Mouse (Mus musculus) stomach, embryonic 15.5 days (tissue): ENCODE data around the gene Cbr2. TPM values are rescaled to one million over a fixed set of nuclear protein-coding genes. Genes with fewer than 3 reads are reported as not detected.

Source experiments
- ATAC-seq: fragments of 200-750 bp; cut with Nextera tagmentation; 2 replicates; pipeline ENCODE4 v1.8.0; 2017; ENCODE audit warnings: low read depth, moderate number of reproducible peaks, moderate TSS enrichment; ENCODE audit not compliant: insufficient read depth, low FRiP score
- H3K27ac ChIP-seq: fragments of 300-500 bp; sonication (generic); 2 replicates; pipeline ENCODE4 v1.5.1; 2015; ENCODE audit warnings: mild to moderate bottlenecking, inconsistent platforms
- H3K27me3 ChIP-seq: fragments of 300-500 bp; sonication (generic); replicated peaks from 2 replicates; pipeline ENCODE4 v1.6.1; 2015; ENCODE audit warnings: inconsistent platforms
- H3K36me3 ChIP-seq: fragments of 300-500 bp; sonication (generic); 2 replicates; pipeline ENCODE4 v1.6.1; 2015; ENCODE audit warnings: inconsistent platforms
- H3K4me1 ChIP-seq: fragments of 300-500 bp; sonication (generic); 2 replicates; pipeline ENCODE4 v1.6.1; 2015; ENCODE audit warnings: inconsistent platforms
- H3K4me2 ChIP-seq: fragments of 300-500 bp; sonication (generic); 2 replicates; pipeline ENCODE4 v1.6.1; 2015; ENCODE audit warnings: mild to moderate bottlenecking, inconsistent platforms
- H3K4me3 ChIP-seq: fragments of 300-500 bp; sonication (generic); replicated peaks from 2 replicates; pipeline ENCODE4 v1.5.1; 2015; ENCODE audit warnings: inconsistent platforms
- H3K9ac ChIP-seq: fragments of 300-500 bp; sonication (generic); 2 replicates; pipeline ENCODE4 v1.6.1; 2015; ENCODE audit warnings: inconsistent platforms
- H3K9me3 ChIP-seq: fragments of 300-500 bp; sonication (generic); 2 replicates; pipeline ENCODE4 v1.6.1; 2016; ENCODE audit warnings: inconsistent platforms
- WGBS: fragments of 180-500 bp; shearing (Covaris S2); methylation state at CpG from one replicate; pipeline ENCODE4 v1.1.7; 2015; 5-methylcytosine and 5-hydroxymethylcytosine counted together
- polyA plus RNA-seq: library from polyadenylated mRNA; unstranded; fragments of >200 nt; fragmentation: Nextera tagmentation; extraction: Ambion mirVana; gene quantifications from 2 replicates; pipeline ENCODE4 v1.2.1, GENCODE M21; 2015

Cbr2 gene
- polyA plus RNA-seq, 1 experiment from 2014 or later = 82.4 TPM

DNA sequence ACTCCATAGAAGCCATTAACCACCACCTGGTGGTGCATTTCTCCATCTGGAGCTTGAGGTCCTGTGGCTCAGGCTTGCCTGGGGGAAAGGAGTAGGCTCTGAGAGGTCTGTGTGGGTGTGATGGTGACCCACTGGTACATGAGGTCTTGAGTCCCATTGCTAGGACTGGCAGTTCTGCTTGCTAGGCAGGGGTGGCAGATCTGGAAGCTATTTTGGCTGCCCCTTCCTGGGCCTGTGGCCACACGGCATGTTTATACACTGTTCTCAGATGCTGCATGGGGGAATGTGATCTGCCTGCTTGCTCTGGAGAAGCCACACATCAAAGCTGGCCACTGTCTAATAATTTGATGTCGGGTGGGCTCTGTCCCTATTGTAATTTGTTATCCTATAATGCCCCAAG lies 47.8 kb downstream of the Cbr2 start:
- Histone ChIP-seq H3K27ac (no peak overlapping the region), H3K4me1 (peaks cover 12% of the 10 kb centered on the region; the same call in 1 of the 2 replicates), H3K36me3 (peaks cover 26% of the 10 kb centered on the region), H3K27me3 (no peaks in the 10 kb centered on the region), H3K9ac (no peak overlapping the region), H3K4me3 (no peak overlapping the region), H3K4me2 (no peak overlapping the region), H3K9me3 (no peaks in the 10 kb centered on the region)
- 76% methylated on average over 2 of the region's 2 CpGs for WGBS
- ATAC-seq = no peak

DNA sequence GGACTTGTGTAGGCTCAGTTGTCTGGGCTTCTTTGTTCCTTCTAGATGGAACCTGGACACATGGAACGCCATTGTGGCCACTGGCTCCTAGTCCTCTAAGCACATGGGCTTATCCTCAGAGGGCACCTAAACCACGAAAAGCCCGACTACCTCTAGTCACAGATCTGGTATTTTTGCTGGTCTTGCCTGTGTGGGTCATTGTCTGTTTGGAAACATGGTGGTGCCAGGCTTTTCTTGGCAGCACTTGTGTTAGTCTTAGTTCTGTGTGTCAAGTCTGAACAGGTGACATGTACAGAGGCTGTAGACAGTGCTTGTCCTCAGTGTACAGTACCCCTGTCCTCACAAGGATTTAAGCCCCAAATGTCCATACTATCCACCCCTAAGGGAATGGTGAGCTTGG lies 48.4 kb downstream of the Cbr2 start:
- H3K4me1 ChIP-seq = peaks cover 12% of the 10 kb centered on the region; the same call in 1 of the 2 replicates
- H3K4me2 ChIP-seq = no peak overlapping the region
- no peak for ATAC-seq
- no peaks in the 10 kb centered on the region for H3K27me3 ChIP-seq
- H3K9ac ChIP-seq = no peak overlapping the region
- H3K36me3 ChIP-seq = peaks cover 24% of the 10 kb centered on the region
- no peaks in the 10 kb centered on the region for H3K9me3 ChIP-seq
- 87% methylated on average over 3 of the region's 3 CpGs for WGBS
- no peak overlapping the region for H3K4me3 ChIP-seq
- no peak overlapping the region for H3K27ac ChIP-seq

DNA sequence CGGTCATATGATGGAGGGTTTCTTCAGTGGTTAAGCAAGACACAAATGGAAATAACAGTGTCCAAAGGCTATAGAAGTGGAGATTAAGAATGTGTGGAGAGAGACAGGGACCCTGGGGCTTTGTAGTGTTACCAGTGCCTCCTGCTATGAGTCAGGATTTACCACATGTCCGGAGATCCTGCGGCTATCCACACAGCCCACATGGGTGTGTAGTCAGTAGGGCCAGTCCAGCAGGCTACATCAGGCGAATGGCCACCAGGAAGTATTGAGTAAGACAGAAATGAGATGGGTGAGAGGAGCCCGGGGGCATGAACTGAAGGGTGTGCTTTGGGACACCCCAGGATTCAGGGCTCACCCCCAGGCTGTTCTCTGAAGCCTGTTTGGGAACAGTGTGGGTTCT lies 49.2 kb downstream of the Cbr2 start:
- Histone ChIP-seq H3K27me3 (no peaks in the 10 kb centered on the region), H3K27ac (no peak overlapping the region), H3K36me3 (peaks cover 24% of the 10 kb centered on the region), H3K4me3 (no peak overlapping the region), H3K9ac (no peak overlapping the region), H3K4me2 (no peak overlapping the region), H3K9me3 (no peaks in the 10 kb centered on the region), H3K4me1 (peaks cover 12% of the 10 kb centered on the region; the same call in 1 of the 2 replicates)
- 88% methylated on average over 5 of the region's 5 CpGs for WGBS
- ATAC-seq = no peak

DNA sequence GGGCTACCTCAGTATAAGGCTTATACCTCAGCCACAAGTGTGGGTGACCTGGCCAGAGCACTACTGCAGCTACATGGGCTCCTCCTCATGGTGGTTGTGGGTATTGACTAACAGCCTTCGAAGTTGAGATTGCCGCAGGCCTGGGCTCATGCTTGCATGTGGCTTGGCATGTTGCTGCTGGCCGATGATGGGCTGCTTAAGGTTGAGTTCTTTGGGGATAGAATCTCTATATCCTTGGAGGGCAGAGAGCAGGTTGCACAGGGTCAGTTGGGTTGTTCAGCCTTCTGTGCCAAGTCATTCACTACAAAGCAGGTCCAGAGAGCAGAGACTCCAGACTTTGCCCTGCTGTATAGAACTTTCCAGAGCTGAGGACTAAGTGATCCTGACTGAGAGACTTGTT lies 52.0 kb downstream of the Cbr2 start:
- Histone ChIP-seq H3K4me3 (no peak overlapping the region), H3K4me1 (0 out of 2 replicates have a peak, but pooled peaks cover 3% of the 10 kb centered on the region), H3K27me3 (no peaks in the 10 kb centered on the region), H3K27ac (no peak overlapping the region), H3K36me3 (peaks cover 27% of the 10 kb centered on the region), H3K9ac (no peak overlapping the region), H3K9me3 (no peaks in the 10 kb centered on the region), H3K4me2 (no peak overlapping the region)
- 65% methylated on average over 3 of the region's 3 CpGs for WGBS
- ATAC-seq = peak; percentile 21; the same call in 1 of the 2 replicates

Other genes starting within 250 kb of the Cbr2 start
- 157 and 168 TPM in 2 replicates for gene Mrpl12, start 247.5 kb downstream of the Cbr2 start, polyA plus RNA-seq
- gene Slc25a10, start 240.3 kb downstream of the Cbr2 start, polyA plus RNA-seq = 70.7 and 71.4 TPM in 2 replicates
- gene Gcgr, start 201.4 kb downstream of the Cbr2 start, polyA plus RNA-seq = 1.7 and 2.4 TPM in 2 replicates
- gene Mcrip1, start 182.4 kb downstream of the Cbr2 start, polyA plus RNA-seq = 167 TPM in 2 replicates
- 0.59 TPM in 1 of 2 replicates, not detected in the other for gene Ppp1r27, start 181.0 kb downstream of the Cbr2 start, polyA plus RNA-seq
- gene P4hb, start 158.9 kb downstream of the Cbr2 start, polyA plus RNA-seq = 954 and 1,026 TPM in 2 replicates
- gene Arhgdia, start 150.5 kb downstream of the Cbr2 start, polyA plus RNA-seq = 537 and 556 TPM in 2 replicates
- 420 and 451 TPM in 2 replicates for gene Alyref, start 133.7 kb downstream of the Cbr2 start, polyA plus RNA-seq
- gene Anapc11, start 133.7 kb downstream of the Cbr2 start, polyA plus RNA-seq = 196 and 200 TPM in 2 replicates
- gene Npb, start 123.6 kb downstream of the Cbr2 start, polyA plus RNA-seq = 9.8 and 12.1 TPM in 2 replicates
- 183 and 188 TPM in 2 replicates for gene Pcyt2, start 114.2 kb downstream of the Cbr2 start, polyA plus RNA-seq
- gene Sirt7, start 106.9 kb downstream of the Cbr2 start, polyA plus RNA-seq = 38.1 and 39.0 TPM in 2 replicates
- gene Mafg, start 98.5 kb downstream of the Cbr2 start, polyA plus RNA-seq = 29.3 and 31.9 TPM in 2 replicates
- gene Pycr1, start 88.3 kb downstream of the Cbr2 start, polyA plus RNA-seq = 32.5 and 32.7 TPM in 2 replicates
- 0.28 and 0.44 TPM in 2 replicates for gene Myadml2, start 84.0 kb downstream of the Cbr2 start, polyA plus RNA-seq
- gene Notum, start 70.9 kb downstream of the Cbr2 start, polyA plus RNA-seq = 3.9 and 4.9 TPM in 2 replicates
- 105 and 113 TPM in 2 replicates for gene Aspscr1, start 59.1 kb downstream of the Cbr2 start, polyA plus RNA-seq
- gene Cenpx, start 18.4 kb downstream of the Cbr2 start, polyA plus RNA-seq = 155 and 158 TPM in 2 replicates
- gene Lrrc45, start 18.2 kb downstream of the Cbr2 start, polyA plus RNA-seq = 55.7 and 57.3 TPM in 2 replicates
- 36.4 and 39.4 TPM in 2 replicates for gene Rac3, start 10.6 kb downstream of the Cbr2 start, polyA plus RNA-seq
- 31.6 and 33.5 TPM in 2 replicates for gene Dcxr, start 4.8 kb downstream of the Cbr2 start, polyA plus RNA-seq
- gene Hmga1b, start 30.7 kb upstream of the Cbr2 start, polyA plus RNA-seq = 4.3 and 9.3 TPM in 2 replicates
- 35.8 and 40.9 TPM in 2 replicates for gene Rfng, start 52.1 kb upstream of the Cbr2 start, polyA plus RNA-seq
- 157 and 172 TPM in 2 replicates for gene Gps1, start 52.2 kb upstream of the Cbr2 start, polyA plus RNA-seq
- 69.2 and 79.0 TPM in 2 replicates for gene Dus1l, start 64.3 kb upstream of the Cbr2 start, polyA plus RNA-seq
- gene Fasn, start 92.4 kb upstream of the Cbr2 start, polyA plus RNA-seq = 45.9 and 46.3 TPM in 2 replicates
- gene Ccdc57, start 200.8 kb upstream of the Cbr2 start, polyA plus RNA-seq = 4.5 and 5.6 TPM in 2 replicates
- 57.7 and 60.4 TPM in 2 replicates for gene Slc16a3, start 216.4 kb upstream of the Cbr2 start, polyA plus RNA-seq